Mouse (Mus musculus) left cerebral cortex, adult 11 months (tissue): ENCODE measurements at regions not wholly inside any gene's neighbourhood (a gene's known extent, or its start where the extent isn't known, plus 50 kb on each side); places are given as distances from the start of the nearest gene placed in this dataset.

Experiments
- DNase-seq: peaks from one replicate; pipeline ENCODE4 v3.0.0; 2022; ENCODE audit warnings: low spot score

DNA sequence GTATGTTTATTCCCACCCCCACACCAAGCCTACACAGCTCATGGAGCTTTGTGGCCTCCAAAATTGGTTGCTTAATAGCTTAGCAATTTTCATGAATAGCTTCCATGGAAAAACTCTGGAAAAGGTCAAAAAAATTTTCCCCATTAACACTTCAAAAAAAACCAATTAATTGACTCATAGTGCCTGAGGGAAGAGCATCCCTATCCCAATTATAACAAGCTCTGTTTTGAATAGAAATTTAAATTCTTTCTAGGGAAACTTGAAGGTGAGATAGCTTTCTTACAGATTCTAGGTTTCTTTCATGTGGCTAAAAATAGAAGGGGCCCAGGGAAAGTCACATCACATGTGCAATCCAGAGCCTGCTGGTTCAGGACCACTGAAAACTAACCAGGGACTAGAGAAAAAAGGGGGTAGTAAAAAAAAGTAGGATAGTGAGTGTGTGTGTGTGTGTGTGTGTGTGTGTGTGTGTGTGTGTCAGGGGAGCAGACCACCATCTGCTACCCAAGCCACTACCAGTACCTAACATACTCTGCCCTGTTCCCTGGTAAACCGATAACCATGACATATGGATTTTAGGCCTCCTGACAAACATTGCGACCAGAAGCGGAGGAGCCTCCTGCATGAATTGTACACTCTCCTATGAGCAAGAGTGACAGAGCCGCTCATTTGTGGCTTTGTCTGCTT is 162.2 kb downstream of the Cmpk2 start:
- no peak for DNase-seq

DNA sequence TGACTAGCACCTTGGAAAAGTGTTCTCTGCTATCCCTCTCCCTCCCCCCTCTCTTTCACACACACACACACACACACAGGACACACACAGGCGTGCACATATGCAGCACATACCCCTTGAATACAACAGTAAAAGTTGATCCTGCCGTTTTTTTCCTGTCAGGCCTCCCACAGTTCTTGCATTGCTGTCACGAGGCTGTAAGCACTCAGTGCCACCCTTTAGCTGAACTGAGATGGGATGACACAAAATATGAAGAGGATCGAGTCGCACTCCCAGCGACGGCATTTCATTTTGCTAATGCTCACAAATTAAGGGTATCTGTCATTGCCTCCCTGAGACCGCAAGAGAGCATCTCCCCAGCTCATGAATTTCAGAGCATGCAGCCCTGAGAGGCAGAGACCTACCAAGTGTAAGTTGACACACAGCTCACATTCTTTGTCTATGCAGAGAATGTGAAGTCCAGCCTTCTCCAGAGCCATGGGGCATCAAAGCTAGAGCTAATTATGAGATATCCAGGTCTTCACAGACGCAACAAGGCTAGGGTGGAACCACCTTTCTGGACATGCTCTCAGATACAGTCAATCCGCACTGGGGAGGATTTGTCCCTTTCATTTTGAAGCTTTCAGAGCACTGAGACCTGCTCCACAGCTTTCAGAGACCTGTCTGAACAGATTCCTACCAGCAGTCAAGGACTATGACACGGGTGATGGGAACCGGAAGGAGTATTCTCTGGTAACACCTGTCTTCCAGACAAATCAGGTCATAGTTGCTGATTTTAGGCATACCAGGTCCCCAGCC is 152.3 kb downstream of the Cmpk2 start:
- DNase-seq: no peak

DNA sequence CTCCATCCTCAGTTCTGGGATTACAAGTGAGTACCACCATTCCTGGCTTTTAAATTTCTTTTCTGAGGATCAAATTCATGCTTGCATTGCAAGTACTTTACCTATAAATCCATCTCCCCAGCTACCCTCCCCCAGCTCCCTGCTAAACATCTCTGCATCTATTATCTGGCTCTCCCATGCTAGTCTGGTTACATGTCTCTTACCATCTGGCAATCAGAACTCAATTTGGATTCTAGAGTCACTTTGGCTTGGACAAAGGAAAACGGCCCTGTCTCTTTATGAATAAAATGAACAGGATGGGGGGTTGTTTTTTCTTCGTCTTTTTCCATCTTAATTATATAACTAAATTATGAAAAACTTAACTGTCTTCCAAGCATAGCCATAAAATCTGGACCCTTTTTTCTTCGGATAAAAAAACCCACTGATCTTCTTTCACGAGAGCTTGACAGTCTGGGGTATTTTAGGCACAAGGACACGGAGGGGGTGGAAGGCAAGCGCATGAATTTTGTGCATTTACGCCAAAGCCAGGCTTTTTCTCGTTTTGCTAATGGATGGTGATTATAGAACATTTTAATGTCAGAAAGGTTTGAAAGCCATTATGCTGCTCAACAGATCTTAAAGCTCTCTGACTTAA is 151.6 kb downstream of the Cmpk2 start:
- peak; percentile 15 for DNase-seq

DNA sequence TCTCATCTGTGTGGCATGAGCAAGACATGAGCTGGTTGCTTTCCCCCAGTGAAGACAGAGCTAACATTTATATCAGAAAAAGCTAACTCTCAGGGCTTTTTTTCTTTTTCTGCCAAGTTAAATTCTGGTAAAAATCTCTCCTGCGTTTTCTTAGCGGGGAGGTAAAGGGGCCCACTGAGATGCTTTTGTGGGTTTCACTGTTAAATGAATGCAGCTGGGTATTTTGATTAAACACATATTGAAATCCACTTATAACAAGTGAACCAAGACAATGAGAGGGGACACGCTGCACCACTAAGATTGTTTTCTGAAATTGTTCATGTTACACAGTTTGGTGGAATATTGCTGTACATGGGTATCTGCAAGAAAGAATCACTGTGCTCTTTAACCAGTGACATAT is 149.0 kb downstream of the Cmpk2 start:
- no peak for DNase-seq

DNA sequence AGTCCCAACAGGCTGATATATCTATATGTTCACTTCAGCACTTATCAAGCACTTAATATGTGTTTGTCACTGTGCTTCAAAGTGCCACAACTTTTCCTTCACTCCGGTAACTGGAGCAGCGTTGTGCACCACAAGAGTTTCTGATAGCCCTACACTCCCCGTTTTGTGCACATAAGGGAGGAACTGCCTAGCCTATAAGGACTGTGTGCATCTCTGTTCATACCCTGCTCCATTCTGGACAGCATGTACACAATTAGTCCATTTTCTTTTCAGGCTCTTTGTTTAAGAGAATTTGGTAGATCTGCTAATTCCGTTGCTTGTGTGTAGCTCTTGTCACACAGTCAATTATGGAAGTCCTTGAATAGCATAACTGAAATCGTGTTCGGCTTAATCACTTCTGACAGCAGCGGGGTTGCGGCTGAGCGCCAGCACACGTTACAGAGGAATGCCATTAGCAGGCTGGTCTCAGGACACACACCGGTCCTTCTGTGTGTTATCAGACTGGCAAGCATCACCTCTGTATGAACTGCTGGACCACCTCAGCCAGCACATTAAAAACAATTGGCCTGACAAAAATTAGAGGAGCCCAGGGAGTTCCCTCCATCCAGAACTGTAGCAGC is 144.2 kb downstream of the Cmpk2 start:
- DNase-seq: no peak

DNA sequence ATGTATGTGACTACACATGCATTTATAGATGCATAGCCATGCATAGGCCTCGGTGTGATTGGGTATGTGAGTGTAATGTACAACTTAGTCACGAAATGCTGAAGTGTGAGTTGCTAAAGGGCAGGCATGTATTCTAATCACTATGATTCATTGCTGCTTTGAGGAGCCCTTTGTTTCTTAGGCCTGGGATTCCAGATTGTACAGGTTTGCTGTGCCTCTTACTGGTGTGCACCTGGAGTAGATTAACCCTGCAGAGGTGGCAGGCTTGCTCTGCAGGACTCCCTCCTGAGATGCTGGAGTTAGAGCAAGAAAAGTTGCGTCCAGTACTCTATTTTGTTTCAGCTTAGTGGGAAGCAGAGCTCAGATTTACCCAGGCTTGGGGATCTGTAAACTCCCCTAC is 141.1 kb downstream of the Cmpk2 start:
- no peak for DNase-seq

DNA sequence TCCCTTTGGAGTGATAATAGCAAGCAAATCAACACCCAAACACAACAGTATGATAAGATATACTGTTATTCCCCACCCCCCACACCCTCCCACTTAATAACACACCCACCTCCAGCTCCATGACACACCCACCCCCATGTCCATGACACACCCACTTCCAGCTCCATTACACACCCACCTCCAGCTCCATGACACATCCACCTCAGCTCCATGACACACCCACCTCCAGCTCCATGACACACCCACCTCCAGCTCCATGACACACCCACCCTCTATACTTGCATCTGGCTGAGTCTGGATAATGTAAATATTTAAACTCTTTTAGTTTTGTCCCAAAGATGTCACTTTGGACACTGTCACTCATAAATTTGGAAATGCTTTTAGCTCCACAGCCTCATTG is 129.5 kb downstream of the Cmpk2 start:
- DNase-seq: no peak

DNA sequence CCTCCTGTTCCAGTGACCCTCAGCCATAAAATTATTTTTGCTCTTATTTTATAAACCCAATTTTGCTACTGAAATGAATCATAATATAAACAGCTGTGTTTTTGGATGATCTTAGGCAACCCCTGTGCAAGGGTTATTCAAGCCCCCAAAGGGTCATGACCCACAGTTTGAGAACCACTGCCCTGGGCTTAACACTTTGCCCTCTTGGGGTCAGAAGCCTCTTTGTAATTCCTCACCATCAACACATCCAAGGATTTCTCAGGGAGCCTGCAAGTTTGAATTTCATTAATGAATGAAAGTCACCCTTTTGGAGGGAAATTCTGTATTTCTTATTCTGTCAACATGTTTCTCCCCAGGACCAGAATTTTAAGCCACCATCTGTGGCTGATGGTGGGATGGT is 123.1 kb downstream of the Cmpk2 start:
- DNase-seq: no peak

DNA sequence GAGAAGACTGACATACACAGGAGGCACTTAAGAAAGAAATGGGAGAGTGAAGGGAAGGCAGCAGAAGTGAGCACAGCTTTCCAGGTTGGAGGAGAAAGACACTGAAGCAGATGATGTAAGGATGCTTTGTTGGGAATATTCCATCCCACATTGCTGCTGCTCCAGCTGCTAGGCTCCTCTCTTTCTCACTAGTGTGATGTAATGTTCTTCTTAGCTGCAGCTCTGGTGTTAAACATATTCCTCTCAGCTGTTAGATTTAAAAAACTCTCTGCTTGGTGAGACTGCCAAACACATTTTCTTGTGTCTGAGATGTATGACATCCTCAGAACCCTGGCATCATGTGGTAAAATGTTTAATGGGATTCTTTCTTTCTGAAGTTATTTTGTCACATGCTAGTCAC is 120.1 kb downstream of the Cmpk2 start:
- DNase-seq: peak; percentile 30

DNA sequence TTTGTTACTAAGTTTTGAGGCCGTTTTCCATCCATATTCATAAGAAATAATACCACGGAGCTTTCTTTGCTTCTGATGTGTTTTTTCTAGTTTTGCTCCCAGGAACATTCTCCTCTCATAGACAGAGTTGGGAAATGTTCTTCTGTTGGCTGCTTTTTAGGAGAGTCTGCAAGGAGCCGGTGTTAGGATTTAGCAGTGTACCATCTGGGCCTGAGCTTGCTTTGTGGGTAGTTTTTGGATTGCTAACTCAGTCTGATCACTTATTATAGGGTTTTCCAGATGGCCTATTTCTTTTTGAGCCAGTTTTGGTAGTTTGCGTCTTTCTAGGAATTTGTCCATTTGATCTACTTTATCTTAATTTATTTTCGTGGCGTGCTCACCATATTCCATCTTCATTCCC is 108.4 kb downstream of the Cmpk2 start:
- peak; percentile 37 for DNase-seq

DNA sequence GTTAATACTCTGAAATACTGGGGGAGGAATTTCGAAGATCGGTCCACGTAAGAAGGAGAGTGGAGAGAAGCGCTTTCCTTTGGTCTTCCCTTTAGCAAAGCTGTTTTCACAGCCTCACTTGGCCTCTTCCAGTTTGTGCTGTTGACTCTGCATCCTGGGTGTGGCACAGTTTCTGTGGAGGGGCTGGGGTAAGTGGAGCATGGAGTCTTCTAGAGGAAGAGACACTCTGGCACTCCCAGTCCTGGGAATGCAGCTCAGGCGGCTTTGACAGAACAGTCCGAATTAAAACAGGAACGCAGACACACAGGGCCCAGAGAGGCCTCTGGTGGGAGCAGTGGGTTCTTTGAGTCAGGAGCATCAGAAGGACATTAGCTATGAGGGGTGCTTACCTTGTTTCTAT is 102.6 kb downstream of the Cmpk2 start:
- DNase-seq: no peak

DNA sequence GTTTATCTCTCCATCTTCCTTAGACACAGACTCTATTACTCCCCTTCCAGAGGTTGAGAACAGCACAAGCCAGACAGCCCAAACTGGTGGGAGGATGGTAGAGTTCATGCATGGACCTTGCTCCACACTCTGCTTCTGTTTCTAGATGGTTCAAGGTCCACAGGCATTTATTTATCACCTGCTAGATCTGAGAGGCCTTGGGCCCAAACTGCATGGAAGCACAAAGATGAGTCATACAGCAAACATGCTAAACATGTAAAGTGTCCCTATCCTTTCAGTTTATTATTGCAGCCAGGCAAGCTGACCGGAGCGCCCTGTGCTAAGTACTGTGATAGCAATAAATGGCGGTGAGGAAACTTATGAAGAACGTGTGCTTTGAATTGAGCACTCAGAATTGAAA is 98.4 kb downstream of the Cmpk2 start:
- no peak for DNase-seq

DNA sequence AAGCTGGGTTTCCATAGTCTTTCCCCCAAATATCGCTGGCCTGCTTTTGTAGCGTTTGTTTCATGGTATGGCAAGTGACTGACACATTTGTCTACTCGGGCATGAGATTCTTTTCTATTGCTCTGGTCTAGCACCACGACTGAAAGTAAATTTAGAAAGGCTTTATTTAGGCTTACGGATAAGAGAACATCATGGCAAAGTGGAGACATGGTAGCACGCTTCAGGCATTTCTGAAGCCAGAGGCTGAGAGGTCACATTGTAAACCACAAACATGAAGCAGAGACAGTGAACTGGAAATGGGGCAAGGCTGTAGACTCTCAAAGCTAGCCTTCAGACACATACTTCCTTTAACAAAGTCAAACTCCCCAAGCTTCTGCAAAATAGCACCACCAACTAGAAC is 93.9 kb downstream of the Cmpk2 start:
- no peak for DNase-seq

DNA sequence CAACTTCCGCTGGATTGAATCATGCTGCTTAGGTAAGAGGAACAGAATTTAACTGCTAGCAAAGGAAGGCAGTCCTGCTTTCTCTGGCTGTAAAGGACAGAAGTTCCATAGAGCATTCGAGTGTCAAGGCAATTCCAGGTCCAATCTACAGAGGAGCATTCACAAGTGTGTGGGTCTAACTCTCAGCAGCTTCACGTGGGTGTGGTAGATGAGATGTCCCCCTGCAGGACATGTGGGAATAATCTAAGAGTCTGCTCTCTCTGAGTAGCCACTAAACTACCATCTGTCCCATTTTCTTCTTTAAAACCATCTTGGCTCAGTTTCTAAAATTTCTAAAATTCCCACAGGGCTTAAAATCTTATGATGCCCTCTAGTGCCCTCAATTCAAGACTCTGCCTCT is 90.6 kb downstream of the Cmpk2 start:
- DNase-seq: no peak

DNA sequence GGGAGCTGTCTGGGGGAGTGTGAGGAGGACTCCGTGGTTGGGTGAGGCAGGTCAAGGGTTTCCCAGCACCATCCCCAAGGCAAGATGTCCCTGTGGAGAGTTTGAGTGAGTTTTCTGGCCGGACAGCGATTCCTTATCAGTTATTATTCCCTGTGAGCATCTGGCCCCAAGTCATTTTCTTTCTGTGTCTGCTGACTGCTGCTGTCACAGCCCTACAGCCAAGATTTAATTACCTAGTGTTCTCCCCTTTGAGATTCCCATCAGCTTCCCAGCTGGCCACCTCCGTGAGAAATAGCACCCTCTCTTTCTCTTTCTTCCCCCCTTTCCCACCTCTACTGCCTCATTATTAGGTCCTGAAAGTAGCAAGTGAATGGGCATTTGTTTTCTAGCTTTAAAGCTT is 88.4 kb downstream of the Cmpk2 start:
- DNase-seq: no peak

DNA sequence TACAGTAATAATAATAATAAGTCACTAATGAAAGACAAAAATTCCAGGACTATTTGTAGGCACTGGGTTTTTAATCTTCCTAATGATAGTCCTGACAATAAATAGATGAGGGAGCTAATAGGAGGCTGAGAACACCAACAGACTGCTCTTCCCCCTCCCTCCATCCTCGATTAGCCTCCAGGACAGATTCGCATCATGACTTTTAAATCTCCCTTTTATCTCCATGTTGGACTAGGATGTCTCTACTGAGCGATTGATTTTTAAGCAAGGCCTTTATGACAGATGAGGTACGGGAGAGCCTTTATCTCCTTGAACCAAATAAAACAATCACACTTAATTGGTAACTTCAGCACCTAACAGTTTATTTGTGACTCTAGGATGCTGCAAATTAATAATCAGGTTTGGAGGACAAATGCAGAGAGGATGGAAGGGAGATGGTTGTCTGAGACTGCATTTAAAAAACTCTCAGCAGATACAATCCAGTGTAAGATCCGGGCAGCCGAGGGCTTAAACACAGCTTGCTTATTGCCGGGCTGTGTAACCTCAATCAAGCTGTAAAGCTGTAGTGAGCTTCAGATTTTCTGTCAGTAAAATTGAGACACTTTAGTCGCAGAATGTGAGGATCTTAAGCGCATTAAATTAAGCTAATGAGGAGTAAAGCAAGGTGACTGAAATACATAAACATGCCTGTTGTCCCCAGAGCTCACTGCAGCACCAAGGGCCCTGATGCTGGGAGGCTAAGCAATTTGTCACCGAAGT is 82.3 kb downstream of the Cmpk2 start:
- no peak for DNase-seq

DNA sequence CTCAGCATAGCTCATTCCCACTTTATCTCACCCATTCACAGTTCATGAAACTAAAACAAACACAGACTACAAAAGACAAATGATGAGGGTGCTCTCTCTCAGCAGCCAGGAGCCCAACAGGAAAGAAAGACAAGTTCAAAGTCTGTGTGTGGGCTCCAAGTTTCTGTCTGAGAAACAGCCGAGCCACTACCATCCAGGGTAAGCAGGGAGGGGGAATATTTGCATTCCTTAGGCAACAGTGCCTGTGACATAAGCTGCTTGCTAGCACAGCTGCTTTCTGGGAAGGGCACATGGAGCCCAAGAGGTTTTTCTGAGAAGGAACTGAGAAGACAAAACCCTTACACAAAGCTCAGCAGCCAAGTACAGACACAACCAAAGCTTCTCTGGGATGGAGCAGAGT is 78.5 kb downstream of the Cmpk2 start:
- DNase-seq: no peak

DNA sequence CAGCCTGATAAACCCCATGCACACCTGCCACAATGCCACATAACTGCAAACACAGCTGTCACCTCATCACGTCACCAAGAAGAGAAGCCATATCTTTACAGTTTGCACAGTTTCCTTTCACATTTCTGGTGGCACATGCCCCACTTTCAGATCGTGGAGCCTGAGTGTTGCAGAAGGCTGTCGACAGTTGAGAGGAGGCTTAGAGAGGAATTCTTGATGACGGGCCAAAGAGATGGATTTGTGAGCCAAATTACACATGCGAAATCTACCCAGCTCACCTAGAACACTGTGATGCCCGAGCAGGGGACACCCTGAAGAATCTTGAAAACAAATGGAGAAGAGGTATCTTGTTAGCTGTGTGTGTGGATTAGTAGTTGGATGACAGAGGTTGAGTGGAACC is 77.4 kb downstream of the Cmpk2 start:
- DNase-seq: no peak

DNA sequence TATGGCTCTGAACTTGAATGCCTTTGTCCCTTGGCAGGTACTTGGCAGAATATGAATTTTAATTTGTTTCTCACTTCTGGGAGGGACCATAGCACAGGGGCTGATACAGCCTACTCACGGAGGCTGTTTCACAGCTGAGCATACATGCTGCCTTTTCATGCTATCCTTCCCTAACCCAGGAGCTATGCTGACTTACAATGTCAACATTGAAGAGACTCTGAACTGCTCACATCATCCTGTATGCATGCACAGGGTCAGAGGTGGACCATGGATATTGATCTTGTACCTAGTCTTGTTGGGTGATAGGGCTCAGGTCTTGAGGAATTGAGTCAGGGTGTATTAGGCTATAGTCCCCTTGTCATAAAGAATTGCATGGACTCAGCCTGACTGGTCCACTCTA is 74.5 kb downstream of the Cmpk2 start:
- DNase-seq: no peak

DNA sequence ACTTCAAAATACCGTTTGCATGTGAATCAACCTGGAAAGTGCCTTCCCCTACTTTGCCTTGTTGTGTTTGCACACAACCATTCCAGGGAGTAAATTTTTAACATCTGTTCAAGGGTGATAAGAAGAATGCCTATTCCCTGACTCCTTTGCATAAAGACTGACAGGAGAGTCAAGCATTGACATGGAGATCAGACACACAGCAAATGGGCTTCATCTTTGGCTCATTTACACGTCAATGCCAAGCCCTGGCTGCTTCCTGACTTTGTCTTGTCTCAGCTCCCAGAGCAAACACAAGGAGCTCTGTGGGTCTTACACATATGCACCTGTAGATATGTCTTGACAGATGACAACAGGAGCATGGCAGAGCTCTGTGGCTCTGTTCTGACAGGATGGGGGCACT is 73.4 kb downstream of the Cmpk2 start:
- DNase-seq: no peak

DNA sequence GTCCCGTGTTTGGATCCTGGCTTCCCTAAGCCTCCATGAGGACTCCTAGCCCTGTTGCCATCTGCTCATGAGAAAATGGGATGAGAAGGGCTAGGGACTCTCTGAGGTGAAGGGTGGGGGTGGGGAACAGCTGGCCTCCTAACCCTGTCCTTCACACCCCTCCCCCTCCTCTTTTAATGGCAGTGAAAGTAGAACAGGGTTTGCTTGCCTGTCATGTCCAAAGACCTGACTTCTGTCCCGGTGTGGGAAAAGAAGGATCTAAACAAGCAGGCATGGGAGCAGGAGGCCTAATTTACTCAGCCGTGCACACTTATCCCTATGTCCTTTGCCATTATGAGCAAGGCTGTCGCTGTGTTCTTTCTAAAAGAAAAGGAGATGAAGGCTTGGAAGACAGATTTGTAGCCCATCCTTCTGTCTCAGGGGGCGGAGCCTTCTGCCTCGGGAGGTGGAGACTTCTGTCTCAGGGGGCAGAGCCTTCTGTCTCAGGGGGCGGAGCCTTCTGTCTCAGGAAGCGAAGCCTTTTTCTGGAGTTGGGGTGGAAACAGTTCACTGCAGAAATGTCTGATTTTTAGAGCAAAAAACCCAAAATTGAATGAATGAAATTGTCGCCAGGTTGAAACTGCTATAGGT is 66.4 kb downstream of the Cmpk2 start:
- DNase-seq: no peak
